Comparison of ENCODE assay signal across 16 mouse cellular contexts in the genomic region with DNA sequence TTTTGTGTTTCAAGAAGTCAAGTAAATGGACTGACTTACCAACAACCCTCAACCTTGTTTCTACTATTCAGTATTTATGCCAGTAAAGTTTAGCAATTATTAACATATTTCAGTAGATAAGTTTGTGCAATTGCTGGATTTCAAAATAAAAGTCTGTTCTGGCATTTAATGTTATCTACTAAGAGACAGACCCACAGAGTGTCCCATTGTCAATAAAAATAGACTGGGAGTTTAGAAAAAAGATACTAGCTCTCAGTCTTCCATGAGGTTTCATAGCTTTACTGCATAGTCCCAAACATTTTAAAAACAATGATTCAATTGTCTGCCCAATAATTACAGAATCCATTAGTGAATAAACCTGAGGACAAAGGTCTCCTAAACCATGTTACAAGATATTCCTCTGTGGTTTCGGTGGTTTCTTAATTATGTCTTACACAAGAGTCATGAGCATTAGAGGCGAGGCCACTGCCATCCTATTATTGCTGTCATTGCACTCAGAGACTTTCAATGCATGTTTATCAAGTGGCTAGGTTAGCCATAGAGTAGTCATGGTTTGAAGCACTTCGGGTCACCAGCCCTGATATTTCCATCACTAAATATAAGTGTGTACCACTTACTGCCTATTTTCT. TPM values are rescaled to one million over a fixed set of nuclear protein-coding genes. Genes with fewer than 3 reads are reported as not detected.
DNase-seq lines count a peak whose midpoint lies in the region; ATAC-seq and TF ChIP-seq lines count a peak whose summit lies in the region.
"Had no signal": no experiment of that assay in that cellular context is flagged by ENCODE, and none has a peak within 500 bp of the region (broad histone marks: within the 10 kb centered on the region; RNA-seq: fewer than 3 reads in every experiment).

No protein-coding gene starts in this region.

- no peak for TF ChIP-seq POLR2A in MEL (IDR thresholded peaks at IDR 0.05; ENCODE audit: control insufficient read depth in 1 of 2, insufficient read depth in 1 of 2, low read depth in 1 of 2, low read length in 2 of 2, poor library complexity in 1 of 2)

- TF ChIP-seq EP300 in MEL (IDR thresholded peaks at IDR 0.05; ENCODE audit: low read depth in 1 of 2, low read length in 2 of 2) = peak; percentile 63 to 66; a peak in 3 of 4 replicates

- DNase-seq in MEL (ENCODE audit: low read depth, low spot score) = peak; percentile 59
- no peak for DNase-seq in midbrain, embryonic 10.5 days (ENCODE audit: low spot score)
- no peak for DNase-seq in kidney, adult 18-20 months
- no peak for DNase-seq in adrenal gland, adult 18-20 months (ENCODE audit: low spot score in 2 of 2)
- DNase-seq: adrenal gland, adult 8-10 months; cerebellum, adult 11-12 months; cerebellum, postnatal 25 days; kidney, postnatal 25 days had no signal

- ATAC-seq in common myeloid progenitor, adult 5-6 weeks (replicated peaks; ENCODE audit: low read depth, poor library complexity, severe bottlenecking) = peak; percentile 67
- ATAC-seq in liver, embryonic 12.5 days = peak; percentile 33
- ATAC-seq in megakaryocyte-erythroid progenitor cell, adult 5-6 weeks (replicated peaks; ENCODE audit: low FRiP score, low TSS enrichment, poor library complexity, severe bottlenecking) = peak; percentile 43
- ATAC-seq: midbrain, embryonic 15.5 days had no signal

- H3K27me3 ChIP-seq in MEL (ENCODE audit: control insufficient read depth in 1 of 2, insufficient read depth in 2 of 2, low read length in 2 of 2) = no peaks in the 10 kb centered on the region
- no peaks in the 10 kb centered on the region for H3K27me3 ChIP-seq in liver, embryonic 12.5 days (replicated peaks)
- H3K27me3 ChIP-seq in midbrain, embryonic 10.5 days (ENCODE audit: low read depth, poor library complexity, severe bottlenecking) = no peaks in the 10 kb centered on the region
- H3K27me3 ChIP-seq: hindbrain, embryonic 12.5 days; limb, embryonic 15.5 days; midbrain, embryonic 15.5 days had no signal

- H3K9ac ChIP-seq in MEL (ENCODE audit: control insufficient read depth, low read depth, low read length, poor library complexity, severe bottlenecking) = no peak overlapping the region
- no peak overlapping the region for H3K9ac ChIP-seq in liver, embryonic 12.5 days
- H3K9ac ChIP-seq: hindbrain, embryonic 12.5 days; limb, embryonic 15.5 days; midbrain, embryonic 15.5 days had no signal

- WGBS in liver, embryonic 12.5 days (ENCODE audit: insufficient replicate concordance) = 50% methylated on average over 3 of the region's 3 CpGs
- 81% methylated on average over 3 of the region's 3 CpGs for WGBS in midbrain, embryonic 10.5 days

- TF ChIP-seq CTCF in MEL (IDR thresholded peaks at IDR 0.05 in 2 of 3, conservative IDR thresholded peaks at IDR 0.05 in 1 of 3; ENCODE audit: control insufficient read depth in 1 of 3, insufficient read depth in 1 of 3, low read depth in 2 of 3, low read length in 3 of 3, poor library complexity in 1 of 3, severe bottlenecking in 1 of 3) = no peak

- H3K9me3 ChIP-seq in MEL (replicated peaks; ENCODE audit: insufficient read depth, low read length) = no peaks in the 10 kb centered on the region
- no peaks in the 10 kb centered on the region for H3K9me3 ChIP-seq in liver, embryonic 12.5 days (replicated peaks)
- no peaks in the 10 kb centered on the region for H3K9me3 ChIP-seq in midbrain, embryonic 10.5 days (replicated peaks)
- H3K9me3 ChIP-seq: embryonic facial prominence, embryonic 10.5 days; hindbrain, embryonic 12.5 days; limb, embryonic 15.5 days; midbrain, embryonic 15.5 days had no signal

- no peak overlapping the region for H3K4me2 ChIP-seq in liver, embryonic 12.5 days
- H3K4me2 ChIP-seq: hindbrain, embryonic 12.5 days; limb, embryonic 15.5 days; midbrain, embryonic 15.5 days had no signal

- no peak overlapping the region for H3K4me3 ChIP-seq in MEL (ENCODE audit: control insufficient read depth in 1 of 2, insufficient read depth in 1 of 2, low read depth in 2 of 2, low read length in 2 of 2)
- H3K4me3 ChIP-seq in liver, embryonic 12.5 days = no peak overlapping the region
- no peak overlapping the region for H3K4me3 ChIP-seq in midbrain, embryonic 10.5 days
- H3K4me3 ChIP-seq: embryonic facial prominence, embryonic 10.5 days; hindbrain, embryonic 12.5 days; limb, embryonic 15.5 days; midbrain, embryonic 15.5 days had no signal

- peaks cover 19 to 20% of the 10 kb centered on the region in 2 experiments for H3K4me1 ChIP-seq in MEL (ENCODE audit: control insufficient read depth in 1 of 2, insufficient read depth in 2 of 2, low read length in 2 of 2)
- peaks cover 60% of the 10 kb centered on the region for H3K4me1 ChIP-seq in liver, embryonic 12.5 days
- H3K4me1 ChIP-seq in midbrain, embryonic 10.5 days = 0 out of 2 replicates have a peak, but pooled peaks cover 3% of the 10 kb centered on the region
- H3K4me1 ChIP-seq: embryonic facial prominence, embryonic 10.5 days; hindbrain, embryonic 12.5 days; limb, embryonic 15.5 days; midbrain, embryonic 15.5 days had no signal

- H3K27ac ChIP-seq in MEL (ENCODE audit: control insufficient read depth, low read depth, low read length) = no peak overlapping the region
- peak overlapping the region; percentile 67 for H3K27ac ChIP-seq in liver, embryonic 12.5 days
- no peak overlapping the region for H3K27ac ChIP-seq in midbrain, embryonic 10.5 days (replicated peaks)
- H3K27ac ChIP-seq: embryonic facial prominence, embryonic 10.5 days; hindbrain, embryonic 12.5 days; limb, embryonic 15.5 days; macrophage; midbrain, embryonic 15.5 days had no signal

- H3K36me3 ChIP-seq in MEL (ENCODE audit: control insufficient read depth in 1 of 2, insufficient read depth in 2 of 2, low read length in 2 of 2) = peaks cover 0 to 33% of the 10 kb centered on the region in 2 experiments; a peak in 2 of 4 replicates
- H3K36me3 ChIP-seq in liver, embryonic 12.5 days = no peaks in the 10 kb centered on the region
- no peaks in the 10 kb centered on the region for H3K36me3 ChIP-seq in midbrain, embryonic 10.5 days
- H3K36me3 ChIP-seq: embryonic facial prominence, embryonic 10.5 days; hindbrain, embryonic 12.5 days; limb, embryonic 15.5 days; midbrain, embryonic 15.5 days had no signal

- TF ChIP-seq RAD21 in MEL (IDR thresholded peaks at IDR 0.05; ENCODE audit: low read depth, low read length) = no peak

- no peaks in the 10 kb centered on the region for H3K79me2 ChIP-seq in MEL (ENCODE audit: control insufficient read depth, insufficient read depth, low read length, poor library complexity)

TF ChIP-seq in MEL, 35 proteins besides CTCF, POLR2A, EP300 and RAD21 (continues in another document):
- TF ChIP-seq NRF1 (IDR thresholded peaks at IDR 0.05; ENCODE audit: insufficient read depth, low read depth, low read length, poor library complexity, severe bottlenecking) (no peak), CHD2 (IDR thresholded peaks at IDR 0.05; ENCODE audit: low read length) (no peak), SIN3A (IDR thresholded peaks at IDR 0.05; ENCODE audit: low read length) (peak; percentile 81), E2F4 (IDR thresholded peaks at IDR 0.05; ENCODE audit: borderline replicate concordance, low read depth, low read length) (no peak), MAFK (IDR thresholded peaks at IDR 0.05; ENCODE audit: borderline replicate concordance, low read depth, low read length) (no peak), TCF12 (IDR thresholded peaks at IDR 0.05; ENCODE audit: low read depth, low read length) (peak; percentile 52; the same call in 1 of the 2 replicates), GABPA (IDR thresholded peaks at IDR 0.05; ENCODE audit: low read depth, low read length) (no peak), ZMIZ1 (IDR thresholded peaks at IDR 0.05; ENCODE audit: low read depth, low read length) (no peak), CHD1 (IDR thresholded peaks at IDR 0.05; ENCODE audit: low read depth, low read length) (no peak), MAX (IDR thresholded peaks at IDR 0.05; ENCODE audit: low read length) (no peak), MEF2A (IDR thresholded peaks at IDR 0.05; ENCODE audit: extremely low read depth, insufficient replicate concordance, low read depth, low read length, poor library complexity, severe bottlenecking) (peak; percentile 9; the same call in 1 of the 2 replicates), ZC3H11A (IDR thresholded peaks at IDR 0.05; ENCODE audit: low read depth, low read length) (no peak), MAZ (IDR thresholded peaks at IDR 0.05; ENCODE audit: low read depth, low read length) (no peak), MYB (IDR thresholded peaks at IDR 0.05; ENCODE audit: low read depth, low read length) (no peak), SMC3 (IDR thresholded peaks at IDR 0.05; ENCODE audit: low read depth, low read length) (no peak), ELF1 (IDR thresholded peaks at IDR 0.05; ENCODE audit: low read depth, low read length) (no peak), USF2 (IDR thresholded peaks at IDR 0.05; ENCODE audit: borderline replicate concordance in 1 of 2, insufficient read depth in 1 of 2, low read depth in 1 of 2, low read length in 2 of 2) (no peak), POLR2AphosphoS5 (IDR thresholded peaks at IDR 0.05; ENCODE audit: borderline replicate concordance, low read depth, low read length) (no peak), USF1 (IDR thresholded peaks at IDR 0.05; ENCODE audit: low read depth, low read length) (no peak), ZNF384 (IDR thresholded peaks at IDR 0.05; ENCODE audit: low read depth, low read length) (peak; percentile 67; the same call in 1 of the 2 replicates), ZKSCAN1 (IDR thresholded peaks at IDR 0.05; ENCODE audit: low read depth, low read length) (no peak), RCOR1 (IDR thresholded peaks at IDR 0.05; ENCODE audit: low read depth, low read length) (no peak), ETS1 (IDR thresholded peaks at IDR 0.05; ENCODE audit: low read depth, low read length) (peak; percentile 68), GATA1 (IDR thresholded peaks at IDR 0.05; ENCODE audit: low read depth, low read length) (peak; percentile 79), TAL1 (IDR thresholded peaks at IDR 0.05; ENCODE audit: low read length) (peak; percentile 65)

RNA-seq across cellular contexts. Expression of gene Arl4a, which starts 14.7 kb away (rescaled TPM):
- total RNA-seq in MEL (2012; rRNA removed) = 26.9 and 29.8 TPM in 2 replicates
- 10 to 100 TPM in 1 of 2 experiments, not detected in 1; 25.6 TPM for polyA plus RNA-seq in MEL (2012; ENCODE audit: insufficient read depth in 1 of 2, insufficient read length in 2 of 2, low read depth in 1 of 2, low replicate concordance in 2 of 2, missing spikeins in 1 of 2)
- 24.9 and 32.4 TPM in 2 replicates for total RNA-seq in common myeloid progenitor, adult 5-6 weeks (2017)
- 61.4 and 71.0 TPM in 2 replicates for polyA plus RNA-seq in liver, embryonic 12.5 days (2016; fragmentation: Nextera tagmentation; extraction: Ambion mirVana)
- total RNA-seq in megakaryocyte-erythroid progenitor cell, adult 5-6 weeks (2014; fragmentation: Nextera tagmentation) = 58.7 and 90.2 TPM in 2 replicates
- 54.9 and 57.5 TPM in 2 replicates for total RNA-seq in megakaryocyte-erythroid progenitor cell, adult 5-6 weeks (2017)
- polyA plus RNA-seq in midbrain, embryonic 10.5 days (2016; fragmentation: Nextera tagmentation; extraction: Ambion mirVana) = 74.3 and 78.1 TPM in 2 replicates
- 100 to 1,000 TPM in 1 of 2 experiments, 10 to 100 TPM in 1; 77.2 to 124 TPM for total RNA-seq in adrenal gland, adult 18-20 months (2021)
